Mouse (Mus musculus) E14TG2a.4 (cell line): ENCODE measurements around the gene Izumo4.

Source experiments
- CTCF ChIP-seq: conservative IDR thresholded peaks from 2 replicates; pipeline ENCODE4 v1.5.1; 2014; ENCODE audit warnings: low read length
- NANOG ChIP-seq: IDR thresholded peaks from 2 replicates; pipeline ENCODE4 v1.6.1; 2014; ENCODE audit warnings: borderline replicate concordance, low read length, mixed read lengths

DNA sequence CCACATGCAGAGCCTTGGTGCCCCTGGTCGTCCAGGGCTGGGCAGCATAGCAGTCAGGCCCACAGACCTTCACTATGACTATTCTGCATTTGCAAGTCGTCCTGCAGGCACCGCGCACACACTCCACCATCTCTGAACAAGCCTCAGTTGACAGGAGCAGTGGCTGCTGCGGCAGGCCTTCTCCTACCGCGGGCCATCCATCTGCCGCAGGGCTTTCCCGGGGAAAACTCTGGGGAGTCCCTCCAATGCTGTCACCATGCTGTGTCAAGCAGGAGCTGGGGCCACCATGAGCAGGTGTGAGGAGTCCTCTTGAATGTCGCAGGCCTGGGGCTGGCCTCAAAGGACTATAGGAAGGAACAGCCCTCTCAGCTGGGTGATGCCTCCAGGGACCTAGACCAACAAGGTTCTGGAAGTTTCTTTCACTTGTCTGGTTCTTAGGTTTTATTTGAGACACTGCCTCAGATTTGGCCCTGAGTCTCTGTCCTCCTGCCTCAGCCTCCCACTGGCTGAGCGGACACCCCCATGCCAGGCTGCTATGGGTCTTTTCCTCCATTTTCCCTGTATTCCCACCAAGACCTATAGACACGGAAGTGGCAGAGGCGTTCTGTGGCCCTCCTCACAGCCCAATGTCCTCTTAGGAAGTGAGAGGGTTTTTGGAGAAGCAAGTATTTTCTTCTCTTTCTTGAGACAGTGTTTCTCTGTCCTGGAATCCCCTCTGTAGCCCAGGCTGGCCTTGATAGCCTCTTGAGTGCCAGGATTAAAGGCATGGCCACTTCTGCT lies 7.6 kb upstream of the Izumo4 start:
- no peak for TF ChIP-seq CTCF
- no peak for TF ChIP-seq NANOG
